Mouse (Mus musculus) ES-Bruce4 (cell line): ENCODE results near the gene Tpst1.

Experiments
- CTCF ChIP-seq: IDR thresholded peaks from one replicate; pipeline ENCODE4 v1.8.1; 2011; ENCODE audit warnings: low read depth, low read length
- EP300 ChIP-seq: IDR thresholded peaks from 2 replicates; pipeline ENCODE4 v1.6.1; 2011; ENCODE audit warnings: low read depth, low read length; ENCODE audit not compliant: insufficient read depth

- TF ChIP-seq CTCF, result no peak
- no peak for TF ChIP-seq EP300
Measured at GRCm38 (mm10) chr5:130159761-130160201, 86.7 kb downstream of the Tpst1 start.
